Mouse (Mus musculus) ovary, postnatal 36 days (tissue): ENCODE measurements around the gene Tulp3.
A peak's percentile ranks its signal among the peaks of the same experiment; 100 is the strongest.
"Not testable (repeated sequence)": the region's sequence is repeated elsewhere in the genome, so short reads cannot be mapped to it uniquely, and the experiment has no call there.

Experiments
- DNase-seq: peaks from one replicate; pipeline ENCODE4 v3.0.0; 2022; ENCODE audit warnings: low spot score, mixed read lengths

The Tulp3 gene

GRCm38 (mm10) chr6:128358999-128359398 is 3.3 kb upstream of the Tulp3 start:
- DNase-seq = peak; percentile 57

DNA sequence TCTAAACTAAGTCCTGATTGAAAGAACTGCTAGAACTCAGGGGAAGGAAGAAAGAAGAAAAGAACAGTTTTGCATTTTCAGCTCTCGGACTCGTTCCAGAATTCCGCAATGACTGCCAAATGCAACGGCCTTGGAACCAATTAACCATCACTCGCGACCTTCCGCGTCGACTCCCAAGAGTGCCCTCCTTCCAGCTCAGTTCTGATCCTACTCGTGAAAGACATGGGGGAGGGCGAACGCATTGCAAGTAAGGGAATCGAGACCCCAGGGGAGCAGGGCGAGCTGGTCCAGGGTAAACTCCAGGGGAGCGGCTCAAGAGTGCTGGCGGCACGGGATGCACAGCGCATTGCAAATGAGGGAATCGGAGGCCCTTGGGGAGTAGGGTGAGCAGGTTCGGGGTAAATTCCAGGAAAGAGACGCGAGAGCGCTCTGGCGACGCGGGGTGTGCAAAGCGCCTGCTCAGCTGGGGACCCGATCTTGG is 410 bp downstream of the Tulp3 start:
- peak; percentile 60 for DNase-seq

DNA sequence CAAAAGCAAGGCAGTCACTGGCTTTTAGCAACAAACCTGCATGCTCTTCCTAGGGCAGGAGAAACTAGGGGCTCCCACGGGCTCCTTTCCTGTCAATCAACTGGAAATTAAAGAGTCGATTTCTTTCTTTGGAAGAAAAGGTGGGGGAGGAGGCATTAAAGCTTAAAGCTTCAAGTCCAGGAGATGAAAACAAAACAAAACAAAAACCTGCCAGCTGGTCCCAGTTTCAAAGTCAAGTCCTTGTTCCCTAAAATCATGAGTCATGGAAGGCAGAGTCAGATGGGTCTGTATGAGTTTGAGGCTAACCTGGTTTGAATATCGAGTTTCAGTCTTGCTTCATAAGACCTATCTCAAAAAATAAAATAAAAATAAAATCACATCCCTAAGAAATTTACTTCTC is 1.5 kb downstream of the Tulp3 start:
- DNase-seq = no peak

DNA sequence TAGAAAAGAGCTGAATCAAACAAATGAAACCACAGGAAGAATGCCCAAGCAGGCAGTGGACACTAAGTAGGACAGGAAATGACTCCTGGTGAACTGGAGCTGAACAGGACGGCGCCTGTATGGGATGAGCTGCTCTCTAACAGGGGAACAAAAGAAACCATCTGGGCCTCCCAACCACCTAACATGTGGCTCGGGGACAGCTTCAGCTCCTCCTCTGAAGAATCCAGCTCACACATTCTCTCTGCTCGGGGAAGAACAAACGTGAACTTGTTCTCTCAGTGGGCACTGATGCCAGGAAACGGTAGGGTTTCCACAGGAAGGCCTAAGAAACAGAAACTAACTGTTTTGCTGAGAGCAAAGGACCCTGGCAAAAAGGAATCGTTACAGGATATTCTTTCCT is 5.9 kb downstream of the Tulp3 start:
- no peak for DNase-seq

GRCm38 (mm10) chr6:128346782-128347181 is 8.9 kb downstream of the Tulp3 start:
- DNase-seq = no peak

GRCm38 (mm10) chr6:128345623-128346022 is 10.0 kb downstream of the Tulp3 start:
- DNase-seq = no peak

GRCm38 (mm10) chr6:128341956-128342723 is 13.5 kb downstream of the Tulp3 start:
- DNase-seq = no peak

- DNase-seq = no peak
Measured at GRCm38 (mm10) chr6:128338876-128339275, 16.8 kb downstream of the Tulp3 start.

DNA sequence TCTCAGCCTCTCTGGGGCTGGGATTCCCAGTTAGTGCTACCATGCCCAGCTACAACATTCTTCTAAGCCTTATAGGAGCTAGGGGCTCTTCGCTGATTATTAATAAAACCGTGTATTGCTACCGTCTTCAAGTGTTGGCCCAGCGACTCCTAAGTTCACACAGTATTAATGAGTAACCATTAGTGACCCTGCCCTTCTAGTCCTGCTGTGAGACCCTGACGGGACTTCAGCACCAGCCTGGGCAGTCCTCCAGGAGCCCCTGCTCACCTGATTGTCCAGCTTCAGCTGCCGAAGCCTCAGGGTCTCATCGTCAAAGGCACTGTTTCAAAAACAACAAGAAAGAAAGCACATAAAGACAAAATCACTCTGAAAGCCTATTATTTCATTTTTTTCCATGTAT is 18.2 kb downstream of the Tulp3 start:
- no peak for DNase-seq

- DNase-seq = peak; percentile 67
Measured at GRCm38 (mm10) chr6:128334397-128335124, 21.1 kb downstream of the Tulp3 start.

GRCm38 (mm10) chr6:128318317-128318716 is 37.3 kb downstream of the Tulp3 start:
- DNase-seq = no peak

- DNase-seq = no peak
Measured at GRCm38 (mm10) chr6:128315597-128315996, 40.1 kb downstream of the Tulp3 start.

DNA sequence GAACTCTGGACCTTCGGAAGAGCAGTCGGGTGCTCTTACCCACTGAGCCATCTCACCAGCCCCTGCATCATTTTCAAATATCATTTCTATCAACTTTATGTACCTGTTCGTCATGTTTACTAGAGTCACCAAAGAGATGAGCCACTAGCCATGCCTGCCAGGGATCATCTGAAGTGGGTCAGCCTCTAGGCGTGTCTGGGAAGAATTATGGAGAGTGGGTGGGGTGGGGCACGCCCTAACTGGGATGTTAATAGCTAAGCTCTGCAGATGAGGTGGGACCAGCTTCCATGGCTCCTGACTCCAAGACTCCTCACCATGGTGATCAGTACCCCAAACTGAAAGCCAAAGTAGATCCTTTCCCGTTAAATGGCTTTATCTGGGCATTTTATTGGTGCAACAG is 40.9 kb downstream of the Tulp3 start:
- no peak for DNase-seq

GRCm38 (mm10) chr6:128308311-128308710 is 47.3 kb downstream of the Tulp3 start:
- DNase-seq = peak; percentile 46

DNA sequence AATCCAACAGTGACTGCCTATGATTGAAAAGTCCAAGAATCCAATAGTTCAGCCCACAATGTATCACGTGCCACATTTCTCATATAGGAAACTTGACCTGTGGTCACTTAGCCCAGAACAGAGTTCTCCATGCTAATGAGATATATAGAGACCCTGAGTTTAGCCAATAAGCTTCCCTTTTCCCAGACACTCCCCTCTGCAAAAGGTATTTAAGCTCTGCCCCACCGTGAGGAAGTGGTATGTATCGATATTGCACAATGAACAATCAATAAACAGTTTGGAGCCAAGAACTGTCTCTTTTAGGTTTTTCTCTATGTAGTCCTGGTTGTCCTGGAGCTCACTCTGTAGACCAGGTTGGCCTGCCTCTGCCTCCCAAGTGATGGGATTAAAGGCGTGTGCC is 50.9 kb downstream of the Tulp3 start:
- DNase-seq = no peak

DNA sequence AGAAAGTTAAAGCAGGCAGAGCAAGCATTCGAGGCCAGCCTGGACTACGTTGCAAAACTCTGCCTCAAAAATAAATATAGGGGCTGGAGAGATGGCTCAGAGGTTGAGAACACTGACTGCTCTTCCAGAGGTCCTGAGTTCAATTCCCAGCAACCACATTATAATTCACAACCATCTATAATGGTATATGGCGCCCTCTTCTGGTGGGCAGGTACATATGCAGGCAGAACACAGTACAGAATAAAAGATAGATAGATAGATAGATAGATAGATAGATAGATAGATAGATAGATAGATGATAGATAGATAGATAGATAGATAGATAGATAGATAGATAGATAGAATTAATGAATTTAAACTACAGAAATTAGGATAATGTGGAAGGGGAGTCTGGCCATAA is 53.0 kb downstream of the Tulp3 start:
- not testable (repeated sequence) for DNase-seq

DNA sequence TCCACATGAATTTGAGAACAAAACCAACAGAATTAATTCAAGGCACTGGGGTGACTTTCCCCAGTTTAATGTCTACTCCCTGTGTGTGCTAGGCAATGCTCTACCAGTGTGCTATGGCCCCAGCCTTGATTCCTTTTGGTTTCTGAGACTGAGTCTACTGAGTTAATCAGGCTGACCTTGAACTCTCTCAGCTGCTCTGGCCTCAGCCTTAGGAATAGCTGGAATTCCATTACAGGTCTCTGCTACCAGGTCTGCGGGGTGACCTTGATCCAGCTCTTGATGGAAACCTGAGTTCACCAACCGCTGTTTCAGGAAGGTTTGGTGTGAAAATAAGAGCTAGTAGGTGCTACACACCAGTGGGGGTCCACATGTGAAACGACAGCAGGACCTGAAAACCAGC is 53.8 kb downstream of the Tulp3 start:
- no peak for DNase-seq

DNA sequence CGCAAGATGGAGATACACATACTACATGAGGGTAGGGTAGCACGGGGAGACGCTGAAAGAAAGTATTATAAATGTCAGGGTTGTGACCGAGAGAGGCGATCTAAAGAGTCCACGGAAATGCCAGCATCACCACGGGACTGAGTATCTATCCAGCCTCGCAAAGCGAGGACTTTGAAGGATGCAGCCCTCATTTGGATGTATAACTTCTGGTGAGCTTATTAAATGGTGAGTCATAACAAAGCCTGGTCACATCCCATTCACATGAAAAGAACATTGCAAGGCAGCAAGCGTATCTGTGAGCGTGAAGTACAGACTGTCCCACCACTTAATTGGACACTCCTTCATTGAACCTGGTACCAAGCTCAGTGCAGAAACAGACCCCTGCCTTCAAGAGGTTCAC is 54.2 kb downstream of the Tulp3 start:
- DNase-seq = no peak

DNA sequence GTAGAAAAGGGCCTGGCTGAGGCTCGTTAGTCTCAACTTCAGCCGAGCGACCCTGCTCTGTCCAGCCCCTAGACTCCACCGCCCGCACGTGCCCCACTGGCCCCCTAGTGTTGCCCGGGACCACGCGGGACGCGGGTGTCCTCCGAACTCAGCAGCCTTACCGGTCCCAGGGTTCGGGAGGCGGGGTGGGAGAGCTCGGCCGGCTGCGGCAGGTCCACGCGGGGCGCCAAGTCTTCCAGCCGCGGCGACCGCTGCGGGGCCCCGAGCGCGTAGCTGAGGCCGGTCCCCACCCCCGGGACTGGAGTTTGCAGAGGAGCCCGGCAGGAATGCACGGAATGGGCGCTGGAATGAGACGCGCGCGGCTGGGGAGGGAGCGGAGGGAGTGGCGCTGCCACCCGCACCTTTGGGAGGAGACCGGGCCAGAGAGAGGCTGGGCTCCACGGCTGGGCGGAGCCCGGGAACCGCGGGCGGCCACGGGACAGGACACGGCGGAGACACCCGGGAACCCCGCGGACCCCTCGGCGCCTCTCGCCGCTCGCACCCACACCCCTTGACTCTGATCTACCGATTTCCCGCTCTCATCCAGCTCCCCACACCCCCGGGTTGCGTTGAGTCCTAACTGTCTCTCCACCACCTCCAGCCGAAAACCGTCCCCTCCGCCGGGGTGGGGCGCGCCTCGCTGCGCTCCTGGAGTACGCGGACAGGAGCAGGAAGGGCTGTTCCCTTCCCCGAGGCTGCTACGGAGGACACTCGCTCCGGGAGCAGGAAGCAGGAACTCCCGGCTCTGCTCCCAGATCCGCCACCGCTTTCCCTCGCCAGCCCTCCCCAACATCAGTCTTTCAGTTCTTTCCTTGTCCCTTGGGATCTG is 55.3 kb downstream of the Tulp3 start, which contains the start of gene Tead4:
TSS of gene Tead4 (minus strand) at position 690 of the 868 bp plus-strand sequence.
- DNase-seq = peak; percentile 77

DNA sequence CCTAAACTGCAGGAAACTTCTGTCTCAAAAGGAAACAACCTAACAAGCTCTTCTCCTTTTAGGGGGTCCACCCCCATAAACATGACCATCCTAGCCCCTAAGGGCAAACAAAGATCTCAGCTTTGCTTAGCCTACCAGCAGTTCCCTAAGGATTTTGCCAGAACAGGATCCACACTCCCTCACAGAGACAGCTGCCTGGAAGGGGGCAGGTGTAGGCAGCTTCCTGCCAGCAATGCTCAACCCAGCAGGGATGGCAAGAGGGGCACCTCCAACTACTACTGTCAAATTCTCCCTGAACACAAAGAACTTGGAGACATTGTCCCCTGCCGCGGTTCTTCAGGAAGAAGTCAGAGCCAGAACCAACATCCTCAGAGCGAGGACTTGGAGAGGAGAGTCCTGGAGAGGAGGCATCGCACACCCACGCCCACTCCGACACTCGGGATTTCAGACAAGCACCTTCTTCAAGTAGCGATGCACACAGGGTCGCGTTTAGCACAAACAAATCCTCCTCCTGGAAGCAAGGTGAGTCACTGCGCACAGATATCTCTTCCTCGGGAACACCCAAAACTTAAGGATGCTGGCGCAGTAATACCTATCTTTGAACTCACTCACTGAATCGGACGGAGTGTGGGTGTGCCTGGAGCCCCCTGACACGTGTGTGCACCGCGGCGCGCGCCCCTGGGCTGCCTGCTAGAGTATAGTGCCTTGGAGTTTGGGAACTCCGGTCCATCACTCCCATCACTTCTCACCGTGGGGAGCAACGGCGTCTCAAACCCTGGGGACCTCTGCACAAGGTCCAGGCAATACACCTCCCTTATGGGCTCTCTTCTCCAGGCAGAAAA is 56.1 kb downstream of the Tulp3 start:
- no peak for DNase-seq

GRCm38 (mm10) chr6:128298246-128298645 is 57.4 kb downstream of the Tulp3 start:
- DNase-seq = no peak
